Mouse (Mus musculus): ENCODE measurements around the gene Rab40c. TPM values are rescaled to one million over a fixed set of nuclear protein-coding genes. Genes with fewer than 3 reads are reported as not detected.

Gene Rab40c
- polyA plus RNA-seq, 1 experiment: 68.9 TPM

- no peaks in the 10 kb centered on the region for H3K4me1 ChIP-seq (ENCODE audit: control insufficient read depth, insufficient read depth, low read length)
- H3K27ac ChIP-seq (ENCODE audit: insufficient read depth, low read length): no peak overlapping the region
- no peak overlapping the region for H3K4me3 ChIP-seq (ENCODE audit: insufficient read depth, low read length)
- TF ChIP-seq POLR2A (IDR thresholded peaks at IDR 0.05; ENCODE audit: extremely low read depth, insufficient read depth, low read length) (no peak), CTCF (IDR thresholded peaks at IDR 0.05; ENCODE audit: extremely low read depth, insufficient read depth, low read length) (no peak)
These were observed 15.0 kb upstream of the Rab40c start for GRCm38 (mm10) chr17:25934526-25934925.

- no peaks in the 10 kb centered on the region; the same call in 1 of the 2 replicates for H3K4me1 ChIP-seq (ENCODE audit: control insufficient read depth, insufficient read depth, low read length)
- TF ChIP-seq POLR2A (IDR thresholded peaks at IDR 0.05; ENCODE audit: extremely low read depth, insufficient read depth, low read length) (no peak), CTCF (IDR thresholded peaks at IDR 0.05; ENCODE audit: extremely low read depth, insufficient read depth, low read length) (no peak)
- no peak overlapping the region for H3K4me3 ChIP-seq (ENCODE audit: insufficient read depth, low read length)
These were observed 5.8 kb upstream of the Rab40c start for GRCm38 (mm10) chr17:25925348-25925747.

GRCm38 (mm10) chr17:25922120-25922519 lies 2.6 kb upstream of the Rab40c start:
- Histone ChIP-seq H3K4me1 (ENCODE audit: control insufficient read depth, insufficient read depth, low read length) (peaks cover 1% of the 10 kb centered on the region; the same call in 1 of the 2 replicates), H3K27ac (ENCODE audit: insufficient read depth, low read length) (no peak overlapping the region), H3K4me3 (ENCODE audit: insufficient read depth, low read length) (no peak overlapping the region)
- TF ChIP-seq CTCF (IDR thresholded peaks at IDR 0.05; ENCODE audit: extremely low read depth, insufficient read depth, low read length) (no peak), POLR2A (IDR thresholded peaks at IDR 0.05; ENCODE audit: extremely low read depth, insufficient read depth, low read length) (no peak)

More at GRCm38 (mm10) chr17:25925348-25925747, 5.8 kb upstream of the Rab40c start:
- H3K27ac ChIP-seq (ENCODE audit: insufficient read depth, low read length): peak overlapping the region; percentile 91

GRCm38 (mm10) chr17:25919786-25920642 lies 487 bp upstream of the Rab40c start:
- H3K4me3 ChIP-seq (ENCODE audit: insufficient read depth, low read length): peak overlapping the region; percentile 85
- TF ChIP-seq CTCF (IDR thresholded peaks at IDR 0.05; ENCODE audit: extremely low read depth, insufficient read depth, low read length) (no peak), POLR2A (IDR thresholded peaks at IDR 0.05; ENCODE audit: extremely low read depth, insufficient read depth, low read length) (peak; percentile 65; the same call in 1 of the 2 replicates)
- H3K27ac ChIP-seq (ENCODE audit: insufficient read depth, low read length): peak overlapping the region; percentile 74
- H3K4me1 ChIP-seq (ENCODE audit: control insufficient read depth, insufficient read depth, low read length): peaks cover 1% of the 10 kb centered on the region; the same call in 1 of the 2 replicates

GRCm38 (mm10) chr17:25918037-25918750 lies 1.3 kb downstream of the Rab40c start:
- peaks cover 15% of the 10 kb centered on the region; the same call in 1 of the 2 replicates for H3K4me1 ChIP-seq (ENCODE audit: control insufficient read depth, insufficient read depth, low read length)
- peak overlapping the region; percentile 85 for H3K4me3 ChIP-seq (ENCODE audit: insufficient read depth, low read length)
- 0 out of 2 replicates have a peak overlapping the region, but pooled peaks have one; percentile 78 for H3K27ac ChIP-seq (ENCODE audit: insufficient read depth, low read length)
- no peak for TF ChIP-seq POLR2A (IDR thresholded peaks at IDR 0.05; ENCODE audit: extremely low read depth, insufficient read depth, low read length)
- no peak for TF ChIP-seq CTCF (IDR thresholded peaks at IDR 0.05; ENCODE audit: extremely low read depth, insufficient read depth, low read length)

- Histone ChIP-seq H3K27ac (ENCODE audit: insufficient read depth, low read length) (no peak overlapping the region), H3K4me3 (ENCODE audit: insufficient read depth, low read length) (peak overlapping the region; percentile 85; the same call in 1 of the 2 replicates), H3K4me1 (ENCODE audit: control insufficient read depth, insufficient read depth, low read length) (peaks cover 19% of the 10 kb centered on the region)
- no peak for TF ChIP-seq CTCF (IDR thresholded peaks at IDR 0.05; ENCODE audit: extremely low read depth, insufficient read depth, low read length)
- TF ChIP-seq POLR2A (IDR thresholded peaks at IDR 0.05; ENCODE audit: extremely low read depth, insufficient read depth, low read length): no peak
These were observed 2.4 kb downstream of the Rab40c start for GRCm38 (mm10) chr17:25916931-25917647.

GRCm38 (mm10) chr17:25914295-25914694 lies 5.2 kb downstream of the Rab40c start:
- TF ChIP-seq POLR2A (IDR thresholded peaks at IDR 0.05; ENCODE audit: extremely low read depth, insufficient read depth, low read length) (no peak), CTCF (IDR thresholded peaks at IDR 0.05; ENCODE audit: extremely low read depth, insufficient read depth, low read length) (no peak)
- H3K27ac ChIP-seq (ENCODE audit: insufficient read depth, low read length): peak overlapping the region; percentile 26
- peaks cover 25% of the 10 kb centered on the region for H3K4me1 ChIP-seq (ENCODE audit: control insufficient read depth, insufficient read depth, low read length)
- H3K4me3 ChIP-seq (ENCODE audit: insufficient read depth, low read length): no peak overlapping the region

- no peak overlapping the region for H3K4me3 ChIP-seq (ENCODE audit: insufficient read depth, low read length)
- H3K4me1 ChIP-seq (ENCODE audit: control insufficient read depth, insufficient read depth, low read length): peaks cover 25% of the 10 kb centered on the region
- peak overlapping the region; percentile 26 for H3K27ac ChIP-seq (ENCODE audit: insufficient read depth, low read length)
- TF ChIP-seq POLR2A (IDR thresholded peaks at IDR 0.05; ENCODE audit: extremely low read depth, insufficient read depth, low read length): no peak
- TF ChIP-seq CTCF (IDR thresholded peaks at IDR 0.05; ENCODE audit: extremely low read depth, insufficient read depth, low read length): no peak
These were observed 5.7 kb downstream of the Rab40c start for GRCm38 (mm10) chr17:25913877-25914275.
